Mouse (Mus musculus): ENCODE measurements around the gene Mmp24. TPM values are rescaled to one million over a fixed set of nuclear protein-coding genes. Genes with fewer than 3 reads are reported as not detected.

The Mmp24 gene
- polyA plus RNA-seq, 1 experiment from 2014 or later = 11.3 TPM

GRCm38 (mm10) chr2:155745487-155745886 lies 29.7 kb upstream of the Mmp24 start:
- Histone ChIP-seq H3K9me3 (no peaks in the 10 kb centered on the region), H3K4me3 (no peak overlapping the region)
- WGBS = 67% methylated on average over 3 of the region's 3 CpGs

GRCm38 (mm10) chr2:155749394-155749793 lies 25.7 kb upstream of the Mmp24 start:
- Histone ChIP-seq H3K9ac (no peak overlapping the region), H3K4me2 (no peak overlapping the region), H3K27me3 (peaks cover 17% of the 10 kb centered on the region), H3K36me3 (no peaks in the 10 kb centered on the region), H3K4me1 (replicated peaks) (peaks cover 6% of the 10 kb centered on the region), H3K4me3 (no peak overlapping the region), H3K27ac (no peak overlapping the region), H3K9me3 (no peaks in the 10 kb centered on the region)
- WGBS = 87% methylated on average over 4 of the region's 4 CpGs
- ATAC-seq (ENCODE audit: low FRiP score) = no peak

More at GRCm38 (mm10) chr2:155745487-155745886, 29.7 kb upstream of the Mmp24 start:
- ATAC-seq (ENCODE audit: low FRiP score) = no peak
- Histone ChIP-seq H3K4me1 (replicated peaks) (no peaks in the 10 kb centered on the region), H3K4me2 (no peak overlapping the region), H3K27ac (no peak overlapping the region), H3K27me3 (no peaks in the 10 kb centered on the region; the same call in 1 of the 2 replicates), H3K9ac (no peak overlapping the region), H3K36me3 (no peaks in the 10 kb centered on the region)

- Histone ChIP-seq H3K4me2 (peak within 1 kb of the TSS; percentile 54), H3K9ac (peak within 1 kb of the TSS; percentile 58), H3K36me3 (no peaks in the 10 kb centered on the region), H3K9me3 (no peaks in the 10 kb centered on the region), H3K27me3 (peaks cover 17% of the 10 kb centered on the region), H3K4me3 (peak within 1 kb of the TSS; percentile 23), H3K27ac (no peak within 1 kb of the TSS), H3K4me1 (replicated peaks) (peaks cover 6% of the 10 kb centered on the region)
- WGBS = 3% methylated on average over 25 of the region's 25 CpGs
- ATAC-seq (ENCODE audit: low FRiP score) = no peak
Observed at GRCm38 (mm10) chr2:155751014-155751786, 23.9 kb upstream of the Mmp24 start, which contains the start of gene Procr. TSS of gene Procr (plus strand) at chr2:155751117.

- no peak overlapping the region for H3K9ac ChIP-seq
- 0% methylated on average over 1 of the region's 1 CpGs for WGBS
Observed at GRCm38 (mm10) chr2:155755746-155756145, 19.4 kb upstream of the Mmp24 start.

DNA sequence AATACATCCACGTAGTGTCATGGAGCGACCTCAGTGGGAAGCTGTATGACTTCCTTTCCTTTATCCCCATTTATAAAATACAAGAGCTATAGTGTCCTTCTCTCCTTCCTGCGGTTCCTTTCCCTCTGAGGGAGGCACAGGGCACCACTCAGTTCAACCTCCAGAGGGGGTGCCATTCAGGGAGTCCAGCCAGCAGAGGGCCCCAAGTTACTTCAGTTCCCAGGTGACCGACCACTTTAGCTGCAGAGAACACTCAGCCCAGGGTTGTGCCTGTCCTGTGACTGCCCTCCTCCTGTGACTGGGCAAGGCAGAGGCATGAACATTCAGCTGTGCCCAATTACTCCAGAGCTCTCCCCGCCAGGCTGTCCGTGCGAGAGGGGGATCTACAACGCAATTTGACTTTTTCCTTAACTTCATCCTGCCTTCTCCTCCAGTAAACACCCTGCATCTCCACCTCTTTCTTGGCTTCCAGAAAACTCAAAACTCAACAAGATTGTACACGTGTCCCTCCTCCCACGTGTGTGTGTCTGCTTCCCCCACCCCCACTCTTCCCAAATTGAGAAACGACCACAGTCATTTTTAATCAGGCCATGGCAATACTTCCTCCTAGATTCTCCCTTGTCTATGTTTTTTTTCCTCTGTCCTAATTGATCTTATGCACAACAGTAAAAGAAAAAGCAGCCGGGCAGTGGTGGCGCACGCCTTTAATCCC lies 18.1 kb upstream of the Mmp24 start:
- H3K4me3 ChIP-seq = no peak overlapping the region
- H3K4me1 ChIP-seq (replicated peaks) = no peaks in the 10 kb centered on the region
- H3K27me3 ChIP-seq = peaks cover 13% of the 10 kb centered on the region; the same call in 1 of the 2 replicates
- H3K9ac ChIP-seq = no peak overlapping the region
- no peaks in the 10 kb centered on the region for H3K9me3 ChIP-seq
- no peak overlapping the region for H3K27ac ChIP-seq
- WGBS = 66% methylated on average over 14 of the region's 14 CpGs
- no peak for ATAC-seq (ENCODE audit: low FRiP score)
- no peak overlapping the region for H3K4me2 ChIP-seq
- no peaks in the 10 kb centered on the region for H3K36me3 ChIP-seq

More at GRCm38 (mm10) chr2:155755746-155756145, 19.4 kb upstream of the Mmp24 start:
- H3K9me3 ChIP-seq = no peaks in the 10 kb centered on the region
- H3K27me3 ChIP-seq = peaks cover 25% of the 10 kb centered on the region
- H3K36me3 ChIP-seq = no peaks in the 10 kb centered on the region
- no peak for ATAC-seq (ENCODE audit: low FRiP score)
- no peak overlapping the region for H3K27ac ChIP-seq
- H3K4me1 ChIP-seq (replicated peaks) = peaks cover 6% of the 10 kb centered on the region
- no peak overlapping the region for H3K4me3 ChIP-seq
- no peak overlapping the region for H3K4me2 ChIP-seq

DNA sequence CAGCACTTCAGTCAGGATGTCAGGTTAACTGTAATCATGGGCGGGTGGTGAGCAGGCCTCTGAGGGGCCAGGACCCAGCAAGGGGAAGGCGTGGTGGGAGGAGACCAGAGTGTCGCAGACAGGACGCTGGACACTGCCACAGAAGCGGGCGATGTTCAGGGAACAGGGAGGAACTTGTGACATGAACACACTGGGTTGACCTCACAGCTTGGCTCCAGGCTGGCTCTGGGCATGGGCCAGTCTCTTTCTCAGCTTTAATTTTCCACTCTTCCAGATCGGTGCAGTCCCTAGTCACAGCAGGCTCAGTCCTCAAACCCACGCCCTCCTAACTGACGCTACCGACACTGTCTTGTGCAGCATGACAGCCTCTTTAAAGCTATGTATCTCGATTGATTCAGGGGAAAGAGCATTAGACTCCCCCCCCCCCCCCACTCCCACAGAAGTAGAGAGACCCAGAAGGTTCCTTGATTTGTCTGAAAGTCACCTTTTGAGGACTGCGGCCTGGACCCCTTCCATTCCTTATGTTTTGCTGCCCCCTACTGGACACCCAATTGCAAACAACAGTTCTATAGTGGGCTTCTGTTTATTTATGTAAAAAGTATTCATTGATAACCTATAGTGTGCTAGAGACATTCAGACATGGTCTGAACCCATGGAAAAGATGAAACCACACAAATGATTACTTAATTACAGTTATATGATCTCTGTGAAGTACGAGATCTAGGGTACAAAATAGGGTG lies 10.3 kb upstream of the Mmp24 start:
- Histone ChIP-seq H3K36me3 (no peaks in the 10 kb centered on the region), H3K9me3 (no peaks in the 10 kb centered on the region), H3K4me2 (no peak overlapping the region), H3K9ac (no peak overlapping the region; the same call in 1 of the 2 replicates), H3K27me3 (peaks cover 7% of the 10 kb centered on the region; the same call in 1 of the 2 replicates), H3K4me3 (no peak overlapping the region), H3K4me1 (replicated peaks) (no peaks in the 10 kb centered on the region), H3K27ac (no peak overlapping the region)
- no peak for ATAC-seq (ENCODE audit: low FRiP score)
- 55% methylated on average over 13 of the region's 13 CpGs for WGBS

DNA sequence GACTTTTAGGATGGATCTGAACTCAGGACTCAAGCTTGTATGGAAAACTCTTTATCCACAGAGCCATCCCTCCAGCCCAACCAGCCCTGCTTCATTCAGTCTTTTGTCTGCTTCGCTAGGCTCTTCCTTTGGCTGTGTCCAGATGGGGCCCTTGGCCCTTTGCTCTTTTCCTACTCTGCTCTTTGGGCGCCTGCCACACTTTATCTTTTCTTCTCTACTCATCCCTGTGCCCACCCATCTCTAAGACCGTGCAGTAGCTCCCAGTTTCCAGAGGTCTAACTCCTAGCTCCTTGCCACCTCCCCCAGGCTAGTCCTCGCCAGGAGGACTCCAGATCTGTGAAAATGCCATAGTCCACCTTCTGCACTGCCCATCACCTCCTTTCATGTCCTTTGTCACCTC lies 1.5 kb upstream of the Mmp24 start:
- 60% methylated on average over 4 of the region's 4 CpGs for WGBS
- Histone ChIP-seq H3K9me3 (no peaks in the 10 kb centered on the region), H3K9ac (no peak overlapping the region), H3K36me3 (no peaks in the 10 kb centered on the region), H3K4me1 (replicated peaks) (peaks cover 36% of the 10 kb centered on the region), H3K27me3 (peaks cover 28% of the 10 kb centered on the region), H3K4me2 (no peak overlapping the region), H3K27ac (no peak overlapping the region), H3K4me3 (no peak overlapping the region)
- no peak for ATAC-seq (ENCODE audit: low FRiP score)

DNA sequence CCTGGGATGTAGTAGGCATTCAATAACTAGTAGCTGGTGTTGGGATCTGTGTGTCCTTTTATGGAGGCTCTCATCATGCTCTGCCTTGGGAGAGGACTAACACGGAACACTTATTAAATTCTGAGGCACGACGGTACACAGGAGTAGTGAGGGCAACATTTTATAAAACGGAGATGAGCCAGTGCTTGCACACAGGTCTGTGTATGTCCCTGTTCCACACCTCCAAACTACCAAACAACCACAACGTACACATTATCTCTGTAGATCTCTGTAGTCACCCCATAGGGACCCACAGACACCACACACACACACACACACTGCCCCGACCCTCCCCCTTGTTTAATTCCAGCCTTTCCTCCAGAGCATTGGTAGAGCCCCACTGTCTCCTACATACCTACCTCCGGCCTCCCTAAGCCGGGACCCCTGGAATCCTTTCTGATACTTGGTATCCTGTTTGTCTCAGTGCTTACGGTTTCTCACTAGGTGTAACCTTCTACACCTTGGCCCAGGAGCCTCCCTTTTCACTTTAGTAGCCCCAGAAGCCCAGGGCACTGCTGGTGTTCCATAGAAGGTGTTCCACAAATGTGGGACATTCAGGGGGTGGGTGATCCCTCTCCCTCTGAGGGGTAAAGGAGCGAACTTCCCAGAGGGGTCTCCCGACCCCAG lies 748 bp upstream of the Mmp24 start:
- WGBS = 61% methylated on average over 11 of the region's 11 CpGs
- H3K4me1 ChIP-seq (replicated peaks) = peaks cover 44% of the 10 kb centered on the region
- H3K9ac ChIP-seq = peak overlapping the region; percentile 76
- H3K4me2 ChIP-seq = peak overlapping the region; percentile 72
- H3K9me3 ChIP-seq = no peaks in the 10 kb centered on the region
- no peaks in the 10 kb centered on the region for H3K36me3 ChIP-seq
- H3K27me3 ChIP-seq = peaks cover 28% of the 10 kb centered on the region
- ATAC-seq (ENCODE audit: low FRiP score) = no peak
- peak overlapping the region; percentile 83 for H3K4me3 ChIP-seq
- no peak overlapping the region; the same call in 1 of the 2 replicates for H3K27ac ChIP-seq

- ATAC-seq (ENCODE audit: low FRiP score) = peak; percentile 80
- Histone ChIP-seq H3K27ac (peak overlapping the region; percentile 93), H3K9me3 (no peaks in the 10 kb centered on the region), H3K4me2 (peak overlapping the region; percentile 63), H3K27me3 (peaks cover 28% of the 10 kb centered on the region), H3K9ac (peak overlapping the region; percentile 95), H3K4me1 (replicated peaks) (peaks cover 48% of the 10 kb centered on the region), H3K36me3 (no peaks in the 10 kb centered on the region), H3K4me3 (peak overlapping the region; percentile 83)
- WGBS = 3% methylated on average over 42 of the region's 44 CpGs
Observed at GRCm38 (mm10) chr2:155775685-155776263, 632 bp downstream of the Mmp24 start.

DNA sequence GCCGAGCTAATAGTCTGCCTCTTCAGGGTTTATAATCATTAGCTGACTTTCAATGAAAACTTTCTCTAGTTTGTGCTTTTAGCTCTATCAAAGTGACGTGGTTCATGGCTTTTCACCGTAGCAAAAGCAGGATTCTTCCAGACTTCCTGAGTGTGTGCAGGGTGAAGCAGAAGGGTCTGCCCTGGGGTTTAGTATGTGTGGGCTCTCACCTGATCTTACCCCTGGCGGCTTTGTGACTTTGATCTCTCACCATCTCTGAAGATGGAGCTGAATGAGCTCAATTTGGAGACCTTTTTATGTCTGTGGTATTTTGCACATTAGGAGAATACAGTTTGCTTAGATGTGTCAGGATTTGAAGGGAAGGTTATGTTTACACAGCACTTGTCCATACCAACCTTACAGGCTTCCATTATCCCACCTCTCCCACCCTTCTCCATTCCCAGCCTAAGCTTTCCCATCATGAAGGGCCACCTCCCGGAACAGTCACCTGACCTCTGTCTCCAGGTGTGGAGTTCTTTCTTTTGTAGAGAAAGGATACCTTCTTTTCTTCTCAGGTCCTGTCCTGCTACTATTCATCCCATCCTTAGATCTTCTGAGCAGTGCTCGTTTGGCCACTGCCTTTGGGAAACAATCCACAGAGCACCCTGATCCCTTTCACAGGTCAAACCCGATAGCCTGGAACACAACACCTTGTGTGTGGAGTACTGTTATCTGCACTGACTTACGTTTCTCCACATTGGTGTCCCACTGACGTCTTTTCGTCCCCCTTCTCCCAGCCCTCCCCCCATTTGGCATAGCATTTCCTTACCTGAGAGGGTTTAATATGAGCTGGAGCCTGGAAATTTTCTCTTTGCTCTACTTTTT lies 1.9 kb downstream of the Mmp24 start:
- Histone ChIP-seq H3K4me2 (peak overlapping the region; percentile 63), H3K9ac (peak overlapping the region; percentile 29; the same call in 1 of the 2 replicates), H3K4me1 (replicated peaks) (peaks cover 48% of the 10 kb centered on the region), H3K9me3 (no peaks in the 10 kb centered on the region), H3K27ac (peak overlapping the region; percentile 35; the same call in 1 of the 2 replicates), H3K4me3 (peak overlapping the region; percentile 83), H3K27me3 (peaks cover 28% of the 10 kb centered on the region), H3K36me3 (no peaks in the 10 kb centered on the region)
- no peak for ATAC-seq (ENCODE audit: low FRiP score)
- WGBS = 74% methylated on average over 10 of the region's 10 CpGs

- peak overlapping the region; percentile 63 for H3K4me2 ChIP-seq
- no peak overlapping the region for H3K4me3 ChIP-seq
- H3K4me1 ChIP-seq (replicated peaks) = peaks cover 48% of the 10 kb centered on the region
- no peaks in the 10 kb centered on the region for H3K36me3 ChIP-seq
- 41% methylated on average over 4 of the region's 4 CpGs for WGBS
- peaks cover 22% of the 10 kb centered on the region for H3K27me3 ChIP-seq
- ATAC-seq (ENCODE audit: low FRiP score) = no peak
- no peak overlapping the region for H3K27ac ChIP-seq
- H3K9me3 ChIP-seq = no peaks in the 10 kb centered on the region
- H3K9ac ChIP-seq = 0 out of 2 replicates have a peak overlapping the region, but pooled peaks have one; percentile 30
Observed at GRCm38 (mm10) chr2:155777688-155777985, 2.5 kb downstream of the Mmp24 start.
